Mouse (Mus musculus) stomach, embryonic 14.5 days (tissue): ENCODE data around the gene Fhl2. TPM values are rescaled to one million over a fixed set of nuclear protein-coding genes. Genes with fewer than 3 reads are reported as not detected.

ENCODE experiments used
- ATAC-seq: fragments of 200-750 bp; cut with Nextera tagmentation; 2 replicates; pipeline ENCODE4 v1.8.0; 2017; ENCODE audit warnings: low read depth, moderate TSS enrichment; ENCODE audit not compliant: insufficient number of reproducible peaks, insufficient read depth, low FRiP score
- H3K27ac ChIP-seq: fragments of 300-500 bp; sonication (generic); 2 replicates; pipeline ENCODE4 v1.5.1; 2014; ENCODE audit warnings: mild to moderate bottlenecking, low read length, moderate library complexity, mixed read lengths
- H3K27me3 ChIP-seq: fragments of 300-500 bp; sonication (generic); 2 replicates; pipeline ENCODE4 v1.6.1; 2014; ENCODE audit warnings: low read length, control low read depth, mixed read lengths; ENCODE audit not compliant: control insufficient read depth, insufficient read depth
- H3K36me3 ChIP-seq: fragments of 300-500 bp; sonication (generic); 2 replicates; pipeline ENCODE4 v1.6.1; 2014; ENCODE audit warnings: mild to moderate bottlenecking, control low read depth, low read length, moderate library complexity, mixed read lengths; ENCODE audit not compliant: control insufficient read depth, insufficient read depth
- H3K4me1 ChIP-seq: fragments of 300-500 bp; sonication (generic); 2 replicates; pipeline ENCODE4 v1.6.1; 2014; ENCODE audit warnings: low read length, control low read depth, mixed read lengths; ENCODE audit not compliant: control insufficient read depth, insufficient read depth
- H3K4me2 ChIP-seq: fragments of 300-500 bp; sonication (generic); replicated peaks from 2 replicates; pipeline ENCODE4 v1.6.1; 2014; ENCODE audit warnings: low read depth, low read length, control low read depth
- H3K4me3 ChIP-seq: fragments of 300-500 bp; sonication (generic); 2 replicates; pipeline ENCODE4 v1.5.1; 2014; ENCODE audit warnings: low read depth, low read length, control low read depth
- H3K9ac ChIP-seq: fragments of 300-500 bp; sonication (generic); replicated peaks from 2 replicates; pipeline ENCODE4 v1.6.1; 2014; ENCODE audit warnings: low read depth, mild to moderate bottlenecking, control low read depth, low read length, moderate library complexity, mixed read lengths
- H3K9me3 ChIP-seq: fragments of 300-500 bp; sonication (generic); 2 replicates; pipeline ENCODE4 v1.6.1; 2016; ENCODE audit warnings: low read depth, low read length, control low read depth; ENCODE audit not compliant: control insufficient read depth
- WGBS: fragments of 180-500 bp; shearing (Covaris S2); extraction: QIAGEN DNeasy Blood & Tissue Kit; methylation state at CpG from one replicate; pipeline ENCODE4 v1.1.7; 2014; 5-methylcytosine and 5-hydroxymethylcytosine counted together
- polyA plus RNA-seq: library from polyadenylated mRNA; unstranded; fragments of >200 nt; fragmentation: Nextera tagmentation; extraction: Ambion mirVana; gene quantifications from 2 replicates; pipeline ENCODE4 v1.2.1, GENCODE M21; 2014

Gene Fhl2
- polyA plus RNA-seq, 1 experiment from 2014 or later, result 97.4 TPM

DNA sequence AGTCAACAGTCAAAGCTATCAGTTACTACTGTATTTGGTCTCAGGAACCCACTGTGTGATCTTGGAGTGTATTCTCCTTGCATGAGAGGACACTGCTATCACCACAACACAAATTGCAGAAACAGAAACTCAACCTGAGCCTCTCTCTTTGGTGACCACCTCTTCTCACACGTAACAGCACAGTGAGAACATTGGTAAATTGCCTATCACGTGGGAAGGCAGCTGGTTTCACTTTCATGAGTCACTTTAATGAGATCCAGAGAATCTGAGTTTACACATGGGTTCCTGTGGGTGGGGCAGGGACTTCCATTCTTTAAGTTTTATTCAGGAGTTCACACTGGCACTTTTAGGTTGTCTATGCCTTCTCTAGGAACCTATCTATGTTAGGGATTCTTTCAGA lies 27.4 kb upstream of the Fhl2 start:
- ATAC-seq, result no peak
- 45% methylated on average over 2 of the region's 2 CpGs for WGBS

GRCm38 (mm10) chr1:43223097-43223496 lies 26.3 kb upstream of the Fhl2 start:
- ATAC-seq, result no peak
- Histone ChIP-seq H3K27me3 (no peaks in the 10 kb centered on the region), H3K4me3 (no peak overlapping the region), H3K4me2 (no peak overlapping the region), H3K4me1 (0 out of 2 replicates have a peak, but pooled peaks cover 3% of the 10 kb centered on the region), H3K27ac (no peak overlapping the region), H3K9ac (no peak overlapping the region), H3K36me3 (no peaks in the 10 kb centered on the region), H3K9me3 (no peaks in the 10 kb centered on the region)
- WGBS, result 84% methylated on average over 5 of the region's 5 CpGs

More for the DNA sequence above, 27.4 kb upstream of the Fhl2 start:
- H3K4me3 ChIP-seq, result no peak overlapping the region
- H3K4me1 ChIP-seq, result 0 out of 2 replicates have a peak, but pooled peaks cover 3% of the 10 kb centered on the region
- H3K27me3 ChIP-seq, result no peaks in the 10 kb centered on the region
- no peak overlapping the region for H3K9ac ChIP-seq
- no peak overlapping the region for H3K4me2 ChIP-seq
- H3K9me3 ChIP-seq, result no peaks in the 10 kb centered on the region
- H3K27ac ChIP-seq, result no peak overlapping the region
- H3K36me3 ChIP-seq, result no peaks in the 10 kb centered on the region

DNA sequence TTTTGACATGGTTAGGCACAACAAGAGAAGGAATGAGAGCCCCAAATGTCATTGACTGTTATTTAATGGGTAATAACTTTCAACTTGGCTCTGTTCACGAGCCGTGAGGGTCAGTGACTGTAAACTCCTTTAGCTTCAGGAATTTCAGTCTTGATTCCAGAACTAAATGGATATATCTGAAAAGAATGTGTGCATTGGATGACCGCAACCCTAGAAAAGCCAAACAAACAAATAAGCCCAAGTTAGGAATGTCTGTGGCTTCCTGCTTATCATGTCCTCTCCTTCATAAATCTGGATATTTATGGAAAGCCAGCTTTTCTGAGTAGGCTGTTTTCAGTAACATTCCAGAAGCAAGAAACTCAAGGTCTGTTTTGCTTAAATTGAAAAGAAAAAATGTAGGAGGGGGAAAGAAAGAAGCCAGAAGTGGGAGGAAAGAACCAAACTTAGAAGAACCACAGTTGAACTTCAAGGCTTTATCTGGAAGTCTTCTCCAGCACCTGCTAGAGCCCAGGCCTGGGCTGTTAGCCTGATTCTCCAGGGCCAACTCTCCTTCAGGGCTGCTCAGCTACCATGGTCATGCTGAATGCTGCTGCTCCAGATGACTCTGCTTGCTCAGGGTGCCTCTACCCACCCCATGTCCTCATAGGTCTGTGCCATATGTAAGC lies 21.4 kb upstream of the Fhl2 start:
- H3K4me2 ChIP-seq, result no peak overlapping the region
- no peaks in the 10 kb centered on the region for H3K9me3 ChIP-seq
- 66% methylated on average over 3 of the region's 3 CpGs for WGBS

GRCm38 (mm10) chr1:43215601-43216000 lies 18.8 kb upstream of the Fhl2 start:
- peak; percentile 49; the same call in 1 of the 2 replicates for ATAC-seq
- WGBS, result 34% methylated on average over 3 of the region's 3 CpGs
- Histone ChIP-seq H3K36me3 (no peaks in the 10 kb centered on the region), H3K9me3 (no peaks in the 10 kb centered on the region), H3K4me2 (no peak overlapping the region), H3K27me3 (no peaks in the 10 kb centered on the region), H3K27ac (peak overlapping the region; percentile 88), H3K4me3 (no peak overlapping the region), H3K9ac (no peak overlapping the region), H3K4me1 (peaks cover 2% of the 10 kb centered on the region; the same call in 1 of the 2 replicates)

More for the DNA sequence above, 21.4 kb upstream of the Fhl2 start:
- Histone ChIP-seq H3K36me3 (no peaks in the 10 kb centered on the region), H3K9ac (no peak overlapping the region), H3K27ac (peak overlapping the region; percentile 39; the same call in 1 of the 2 replicates), H3K4me3 (no peak overlapping the region), H3K27me3 (no peaks in the 10 kb centered on the region), H3K4me1 (0 out of 2 replicates have a peak, but pooled peaks cover 2% of the 10 kb centered on the region)
- ATAC-seq, result no peak

DNA sequence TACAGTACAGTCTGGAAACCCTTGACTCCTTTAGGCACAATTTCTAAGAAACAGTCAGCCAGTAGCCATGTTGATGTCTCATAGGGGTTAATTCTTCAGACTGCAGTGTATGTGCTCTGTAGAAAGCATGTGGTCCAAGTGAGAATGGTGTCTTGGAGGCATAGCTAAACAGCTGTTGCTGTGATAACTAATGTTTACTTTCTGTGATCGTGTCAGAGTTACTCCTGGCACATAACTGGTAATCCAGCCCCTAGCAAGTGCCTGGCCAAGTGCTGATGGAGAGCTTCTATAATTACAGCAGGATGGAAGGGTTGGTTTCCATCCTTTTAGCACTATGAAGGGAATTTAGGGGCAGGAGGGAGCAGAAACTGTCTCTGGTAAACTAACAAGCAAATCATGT lies 14.5 kb upstream of the Fhl2 start:
- Histone ChIP-seq H3K4me3 (no peak overlapping the region), H3K27me3 (no peaks in the 10 kb centered on the region), H3K4me2 (no peak overlapping the region), H3K9me3 (no peaks in the 10 kb centered on the region), H3K27ac (no peak overlapping the region), H3K4me1 (peaks cover 2% of the 10 kb centered on the region; the same call in 1 of the 2 replicates), H3K36me3 (no peaks in the 10 kb centered on the region), H3K9ac (no peak overlapping the region)
- 11% methylated on average over 1 of the region's 1 CpGs for WGBS
- ATAC-seq, result no peak

- 83% methylated on average over 9 of the region's 9 CpGs for WGBS
- H3K36me3 ChIP-seq, result no peaks in the 10 kb centered on the region
- no peak overlapping the region for H3K4me2 ChIP-seq
- H3K27ac ChIP-seq, result no peak overlapping the region
- H3K9me3 ChIP-seq, result no peaks in the 10 kb centered on the region
- no peak overlapping the region for H3K9ac ChIP-seq
- peaks cover 2% of the 10 kb centered on the region; the same call in 1 of the 2 replicates for H3K4me1 ChIP-seq
- ATAC-seq, result no peak
- H3K4me3 ChIP-seq, result no peak overlapping the region
- H3K27me3 ChIP-seq, result no peaks in the 10 kb centered on the region
Observed at GRCm38 (mm10) chr1:43210285-43210684, 13.5 kb upstream of the Fhl2 start.

- no peak for ATAC-seq
- H3K36me3 ChIP-seq, result no peaks in the 10 kb centered on the region
- no peak overlapping the region for H3K4me2 ChIP-seq
- H3K27ac ChIP-seq, result no peak overlapping the region
- H3K4me3 ChIP-seq, result no peak overlapping the region
- 80% methylated on average over 1 of the region's 1 CpGs for WGBS
- H3K9me3 ChIP-seq, result no peaks in the 10 kb centered on the region
- H3K4me1 ChIP-seq, result no peaks in the 10 kb centered on the region; the same call in 1 of the 2 replicates
- H3K9ac ChIP-seq, result no peak overlapping the region
- H3K27me3 ChIP-seq, result no peaks in the 10 kb centered on the region
Observed at GRCm38 (mm10) chr1:43207147-43207546, 10.4 kb upstream of the Fhl2 start.

GRCm38 (mm10) chr1:43203282-43203681 lies 6.5 kb upstream of the Fhl2 start:
- 12% methylated on average over 5 of the region's 5 CpGs for WGBS
- Histone ChIP-seq H3K36me3 (no peaks in the 10 kb centered on the region), H3K4me2 (no peak overlapping the region), H3K9me3 (no peaks in the 10 kb centered on the region), H3K27me3 (no peaks in the 10 kb centered on the region), H3K4me3 (no peak overlapping the region), H3K27ac (peak overlapping the region; percentile 58; the same call in 1 of the 2 replicates), H3K9ac (no peak overlapping the region), H3K4me1 (no peaks in the 10 kb centered on the region)
- ATAC-seq, result peak; percentile 56; the same call in 1 of the 2 replicates
